Mouse (Mus musculus) megakaryocyte, embryonic 14.5 days (primary cell): ENCODE results near the gene Dusp22.

Source experiments
- FLI1 ChIP-seq: IDR thresholded peaks from 2 replicates; pipeline ENCODE4 v1.6.1; 2012; ENCODE audit warnings: low read length, inconsistent platforms, mixed read lengths
- GATA1 ChIP-seq: IDR thresholded peaks from 3 replicates; pipeline ENCODE4 v1.6.1; 2012; ENCODE audit warnings: mixed read lengths, low read length, inconsistent platforms, borderline replicate concordance

GRCm38 (mm10) chr13:30665261-30665660 is 5.5 kb downstream of the Dusp22 start:
- TF ChIP-seq GATA1: no peak
- TF ChIP-seq FLI1: no peak
